Mouse (Mus musculus) spleen, postnatal 10 days (tissue): ENCODE data around the gene Ppp1r18.

Source experiments
- DNase-seq, 2 experiments: peaks; one replicate each; pipeline ENCODE4 v3.0.0; 2021 to 2022; ENCODE audit warnings: low spot score in 2 of 2

The Ppp1r18 gene

GRCm38 (mm10) chr17:35865481-35866280 is at the start of gene Ppp1r18:
Gene Ppp1r18, plus strand, starts transcription at chr17:35865593.
- peak; percentile 60 to 74 for DNase-seq

DNA sequence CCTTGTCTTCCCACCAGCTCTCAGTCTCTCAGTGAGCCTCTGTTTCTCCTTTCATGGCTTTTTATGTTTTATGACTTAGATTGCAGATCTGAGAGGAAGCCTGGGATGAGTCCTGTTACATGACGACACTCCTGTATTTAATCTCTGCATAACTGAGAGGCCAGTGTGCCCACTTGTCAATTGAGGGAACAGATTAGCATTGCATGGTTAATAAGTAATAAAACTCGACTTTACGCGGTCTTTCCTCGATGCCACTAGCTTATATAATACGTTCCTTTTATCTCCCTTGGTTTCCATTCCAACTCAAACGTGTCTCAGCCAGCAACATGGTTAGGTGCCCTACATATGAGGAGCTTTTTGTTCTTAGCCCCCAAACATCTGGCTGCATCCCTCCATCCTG is 49.6 kb upstream of the Ppp1r18 start:
- no peak for DNase-seq

- no peak for DNase-seq
Measured at GRCm38 (mm10) chr17:35816686-35817085, 48.7 kb upstream of the Ppp1r18 start.

DNA sequence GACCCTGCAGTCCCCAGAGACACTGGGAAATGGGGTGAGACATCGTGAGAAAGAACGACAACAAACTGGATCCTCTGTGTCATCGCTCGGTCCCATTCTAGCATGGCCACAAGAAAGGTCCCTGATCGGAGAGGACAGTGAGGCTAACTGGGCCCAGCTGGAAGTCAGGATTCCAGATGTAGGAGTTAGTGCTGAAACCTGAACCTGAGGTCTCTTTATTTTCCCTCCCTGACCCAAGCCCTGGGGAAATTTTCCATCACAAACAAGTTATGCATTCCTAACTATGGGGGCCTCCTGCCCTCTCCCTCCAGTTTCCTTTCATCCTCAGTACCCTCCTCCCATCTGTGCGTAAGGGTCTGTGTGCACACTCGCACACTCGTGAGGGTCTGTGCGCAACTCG is 48.2 kb upstream of the Ppp1r18 start:
- no peak for DNase-seq

DNA sequence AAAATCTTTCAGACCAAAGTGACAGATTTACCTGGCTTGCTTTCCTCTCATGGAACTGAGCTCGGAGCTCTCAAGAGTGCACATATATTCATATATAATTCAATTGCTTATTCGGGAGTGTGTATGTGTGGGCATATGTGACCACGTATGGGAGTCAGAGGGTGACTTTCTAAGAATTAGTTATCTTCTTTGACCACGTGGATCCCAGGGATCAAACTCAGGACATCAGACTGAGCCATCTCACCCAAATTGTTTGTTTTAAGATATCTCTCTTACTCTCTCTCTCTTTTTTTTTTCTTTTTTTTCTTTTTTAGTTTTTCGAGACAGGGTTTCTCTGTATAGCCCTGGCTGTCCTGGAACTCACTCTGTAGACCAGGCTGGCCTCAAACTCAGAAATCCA is 45.3 kb upstream of the Ppp1r18 start:
- no peak for DNase-seq

DNA sequence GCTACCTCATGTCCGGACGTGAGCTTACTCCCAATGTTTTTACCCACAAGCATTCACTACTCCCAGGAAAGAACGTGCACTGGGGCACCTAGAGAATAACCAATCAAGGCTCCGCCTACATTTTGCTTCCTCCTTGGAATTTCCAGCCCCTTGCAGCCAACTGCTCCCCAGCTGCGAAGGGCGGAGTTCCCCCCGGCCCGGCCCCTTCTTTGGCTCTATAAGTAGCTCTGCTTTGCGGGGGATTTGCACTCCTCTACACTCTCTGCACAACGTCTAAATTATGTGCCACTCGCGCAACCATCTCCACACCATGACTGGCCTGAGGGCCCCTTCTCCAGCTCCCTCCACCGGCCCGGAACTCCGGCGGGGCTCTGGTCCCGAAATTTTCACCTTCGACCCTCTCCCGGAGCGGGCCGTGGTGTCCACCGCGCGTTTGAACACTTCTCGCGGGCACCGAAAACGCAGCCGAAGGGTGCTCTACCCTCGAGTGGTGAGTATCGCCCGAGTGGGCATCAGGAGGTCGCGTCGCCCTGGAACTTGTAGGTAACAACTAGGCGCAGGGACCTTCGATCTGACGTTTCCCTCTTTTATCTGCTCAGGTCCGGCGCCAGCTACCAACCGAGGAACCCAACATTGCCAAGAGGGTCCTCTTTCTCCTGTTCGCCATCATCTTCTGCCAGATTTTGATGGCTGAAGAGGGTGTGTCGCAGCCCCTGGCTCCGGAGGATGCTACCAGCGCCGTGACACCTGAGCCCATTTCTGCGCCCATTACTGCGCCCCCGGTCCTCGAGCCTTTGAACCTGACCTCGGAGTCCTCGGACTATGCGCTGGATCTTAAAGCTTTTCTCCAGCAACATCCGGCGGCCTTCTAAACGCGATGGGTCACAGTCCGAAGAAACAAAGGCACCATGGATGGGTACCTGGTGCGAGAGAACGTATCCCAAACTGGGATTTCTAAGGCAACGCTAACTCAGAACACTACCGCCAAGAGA is 43.7 kb upstream of the Ppp1r18 start, which contains the start of gene Ier3:
TSS of gene Ier3 (plus strand) at position 246 of the 992 bp plus-strand sequence.
- peak; percentile 67 to 71 for DNase-seq

DNA sequence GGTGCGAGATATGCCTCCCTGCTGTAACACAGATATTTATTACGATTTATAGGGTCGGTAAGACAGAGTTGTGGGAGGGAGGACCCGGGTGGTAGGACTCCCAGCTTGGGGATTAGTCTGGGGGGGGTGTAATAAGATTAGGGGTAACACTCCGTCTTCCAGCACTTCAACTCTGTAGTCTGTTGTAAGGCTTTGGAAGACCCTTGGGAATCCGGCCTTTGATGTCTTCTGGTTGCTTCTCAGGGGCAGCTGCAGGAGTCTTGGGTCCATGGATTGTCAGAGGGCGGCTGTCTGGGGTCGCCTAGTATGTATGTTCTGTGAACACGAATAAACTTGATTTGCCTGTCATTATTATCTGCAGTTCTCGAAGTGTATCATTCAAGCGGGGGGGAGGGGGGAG is 42.8 kb upstream of the Ppp1r18 start:
- DNase-seq: peak in 1 of 2 experiments; percentile 52

GRCm38 (mm10) chr17:35822964-35823937 is 42.1 kb upstream of the Ppp1r18 start, which contains the start of gene Flot1:
Gene Flot1, plus strand, starts transcription at chr17:35823230.
- DNase-seq: peak; percentile 83 to 92

GRCm38 (mm10) chr17:35824402-35824801 is 41.0 kb upstream of the Ppp1r18 start:
- DNase-seq: peak; percentile 37 to 59

GRCm38 (mm10) chr17:35825109-35825850 is 40.1 kb upstream of the Ppp1r18 start:
- DNase-seq: no peak

GRCm38 (mm10) chr17:35829737-35830136 is 35.7 kb upstream of the Ppp1r18 start:
- DNase-seq: peak; percentile 87 to 95

GRCm38 (mm10) chr17:35832400-35833238 is 32.8 kb upstream of the Ppp1r18 start:
- no peak for DNase-seq

GRCm38 (mm10) chr17:35833239-35833751 is 32.1 kb upstream of the Ppp1r18 start:
- DNase-seq: no peak

DNA sequence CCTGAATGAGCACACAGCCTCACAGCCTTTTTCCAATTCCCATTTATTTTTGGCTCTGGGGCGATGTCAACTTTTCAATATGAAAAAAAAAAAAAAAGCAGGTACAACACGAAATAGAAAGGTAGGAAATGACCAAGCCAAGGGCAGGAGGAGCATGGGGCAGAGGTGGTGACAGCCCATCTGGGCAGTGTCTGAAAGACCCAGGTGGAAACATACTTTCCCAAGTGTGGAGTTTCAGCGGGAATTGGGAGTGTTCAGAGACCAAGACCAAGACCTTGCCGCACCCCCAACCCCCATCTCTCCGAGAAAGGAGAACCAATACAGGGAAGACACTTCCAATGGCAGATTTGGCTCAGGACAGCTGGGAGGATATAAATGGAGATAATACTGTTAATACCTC is 31.5 kb upstream of the Ppp1r18 start:
- no peak for DNase-seq

- peak in 1 of 2 experiments; percentile 34 for DNase-seq
Measured at GRCm38 (mm10) chr17:35834696-35835422, 30.5 kb upstream of the Ppp1r18 start.

- peak in 1 of 2 experiments; percentile 32 for DNase-seq
Measured at GRCm38 (mm10) chr17:35835424-35836140, 29.8 kb upstream of the Ppp1r18 start.

- DNase-seq: peak; percentile 83 to 88
Measured at GRCm38 (mm10) chr17:35836178-35836965, 29.0 kb upstream of the Ppp1r18 start.
